Mouse (Mus musculus) G1E (cell line): ENCODE results near the gene Sema5b. TPM values are rescaled to one million over a fixed set of nuclear protein-coding genes. Genes with fewer than 3 reads are reported as not detected.

ENCODE experiments used
- ATAC-seq: 2 replicates; pipeline ENCODE4 v1.8.0; 2016; ENCODE audit warnings: mild to moderate bottlenecking; ENCODE audit not compliant: insufficient number of reproducible peaks, poor library complexity, low FRiP score, severe bottlenecking; ENCODE audit errors: extremely low read depth
- DNase-seq: peaks from one replicate; pipeline ENCODE4 v3.0.0; 2012; ENCODE audit warnings: low spot score
- H3K27me3 ChIP-seq: 2 replicates; pipeline ENCODE4 v1.6.1; 2012; ENCODE audit warnings: mild to moderate bottlenecking, low read length, inconsistent platforms; ENCODE audit not compliant: insufficient read depth
- H3K36me3 ChIP-seq: replicated peaks from 2 replicates; pipeline ENCODE3; 2012; ENCODE audit warnings: mild to moderate bottlenecking, inconsistent platforms
- H3K4me1 ChIP-seq: 2 replicates; pipeline ENCODE4 v1.6.1; 2012; ENCODE audit warnings: low read depth, low read length, inconsistent platforms, mixed read lengths; ENCODE audit not compliant: insufficient read depth
- H3K4me3 ChIP-seq: 2 replicates; pipeline ENCODE4 v1.5.1; 2012; ENCODE audit warnings: low read depth, mild to moderate bottlenecking, inconsistent platforms, low read length, moderate library complexity, mixed read lengths
- H3K9me3 ChIP-seq: replicated peaks from 2 replicates; pipeline ENCODE4 v1.6.1; 2012; ENCODE audit warnings: inconsistent platforms
- CTCF ChIP-seq: IDR thresholded peaks from 2 replicates; pipeline ENCODE4 v1.5.1; 2012; ENCODE audit warnings: low read depth, low read length, inconsistent platforms, mixed read lengths
- GATA1 ChIP-seq: IDR thresholded peaks from 2 replicates; pipeline ENCODE4 v1.6.1; 2012; ENCODE audit warnings: borderline replicate concordance, low read length, inconsistent platforms, mixed read lengths
- GATA2 ChIP-seq: IDR thresholded peaks from 2 replicates; pipeline ENCODE4 v1.6.1; 2012; ENCODE audit warnings: low read depth, low read length, inconsistent platforms, borderline replicate concordance
- POLR2AphosphoS5 ChIP-seq: IDR thresholded peaks from 2 replicates; pipeline ENCODE4 v1.6.1; 2012; ENCODE audit warnings: low read depth, low read length, inconsistent platforms; ENCODE audit not compliant: insufficient replicate concordance
- TAL1 ChIP-seq: conservative IDR thresholded peaks from 2 replicates; pipeline ENCODE4 v1.6.1; 2012; ENCODE audit warnings: low read depth, low read length, inconsistent platforms, mixed read lengths
- polyA plus RNA-seq: library from polyadenylated mRNA; stranded (reverse); fragments of >175 nt; gene quantifications from 2 replicates; pipeline ENCODE4 v1.2.3, GENCODE M21; 2012
- total RNA-seq, 2 experiments: library from RNA; stranded (forward) in 1 of 2; stranded (reverse) in 1 of 2; fragments of 200-1000 nt in 1 of 2; fragments of >200 nt in 1 of 2; fragmentation: Nextera tagmentation in 1 of 2; gene quantifications; 2 replicates each; pipeline ENCODE4 v1.2.3; 2014 to 2017

Sema5b gene
- total and polyA plus RNA-seq, 3 experiments = 0.66 TPM; not detected in 2

- H3K27me3 ChIP-seq = peaks cover 9% of the 10 kb centered on the region
- H3K9me3 ChIP-seq = peaks cover 12% of the 10 kb centered on the region
- no peak overlapping the region for H3K4me3 ChIP-seq
- TF ChIP-seq POLR2AphosphoS5 (no peak), CTCF (no peak), TAL1 (no peak), GATA1 (no peak), GATA2 (no peak)
- peaks cover 2% of the 10 kb centered on the region; the same call in 1 of the 2 replicates for H3K4me1 ChIP-seq
- no peaks in the 10 kb centered on the region for H3K36me3 ChIP-seq
- DNase-seq = no peak
- no peak for ATAC-seq
These were observed 4.8 kb downstream of the Sema5b start for GRCm38 (mm10) chr16:35545723-35546122.

- H3K36me3 ChIP-seq = no peaks in the 10 kb centered on the region
- H3K4me1 ChIP-seq = peaks cover 2% of the 10 kb centered on the region; the same call in 1 of the 2 replicates
- no peak overlapping the region for H3K4me3 ChIP-seq
- H3K9me3 ChIP-seq = no peaks in the 10 kb centered on the region
- TF ChIP-seq CTCF (no peak), GATA1 (no peak), POLR2AphosphoS5 (no peak), GATA2 (no peak), TAL1 (no peak)
- ATAC-seq (no peak), DNase-seq (no peak)
- H3K27me3 ChIP-seq = peaks cover 14% of the 10 kb centered on the region
These were observed 7.0 kb downstream of the Sema5b start for GRCm38 (mm10) chr16:35547966-35548365.

- DNase-seq = no peak
- TF ChIP-seq TAL1 (no peak), POLR2AphosphoS5 (no peak), GATA1 (no peak), CTCF (no peak), GATA2 (no peak)
- ATAC-seq = no peak
These were observed 8.4 kb downstream of the Sema5b start for GRCm38 (mm10) chr16:35549354-35549753.

GRCm38 (mm10) chr16:35555596-35556482 is 14.9 kb downstream of the Sema5b start:
- H3K36me3 ChIP-seq = no peaks in the 10 kb centered on the region
- no peaks in the 10 kb centered on the region for H3K4me1 ChIP-seq
- DNase-seq = no peak
- TF ChIP-seq GATA1 (no peak), POLR2AphosphoS5 (no peak), GATA2 (no peak), CTCF (no peak), TAL1 (no peak)
- ATAC-seq = no peak
- no peak overlapping the region for H3K4me3 ChIP-seq
- no peaks in the 10 kb centered on the region for H3K9me3 ChIP-seq
- H3K27me3 ChIP-seq = peaks cover 58% of the 10 kb centered on the region

More at GRCm38 (mm10) chr16:35549354-35549753, 8.4 kb downstream of the Sema5b start:
- no peak overlapping the region for H3K4me3 ChIP-seq
- peaks cover 18% of the 10 kb centered on the region for H3K27me3 ChIP-seq
- peaks cover 2% of the 10 kb centered on the region; the same call in 1 of the 2 replicates for H3K4me1 ChIP-seq
- no peaks in the 10 kb centered on the region for H3K36me3 ChIP-seq
- H3K9me3 ChIP-seq = no peaks in the 10 kb centered on the region

GRCm38 (mm10) chr16:35557038-35557437 is 16.1 kb downstream of the Sema5b start:
- no peaks in the 10 kb centered on the region for H3K9me3 ChIP-seq
- no peaks in the 10 kb centered on the region for H3K36me3 ChIP-seq
- DNase-seq = no peak
- no peaks in the 10 kb centered on the region for H3K4me1 ChIP-seq
- TF ChIP-seq TAL1 (no peak), GATA2 (no peak), GATA1 (no peak), CTCF (no peak), POLR2AphosphoS5 (no peak)
- H3K4me3 ChIP-seq = no peak overlapping the region
- H3K27me3 ChIP-seq = peaks cover 62% of the 10 kb centered on the region
- ATAC-seq = no peak

- TF ChIP-seq CTCF (no peak), GATA2 (no peak), TAL1 (no peak), GATA1 (no peak), POLR2AphosphoS5 (no peak)
- Histone ChIP-seq H3K36me3 (no peaks in the 10 kb centered on the region), H3K9me3 (no peaks in the 10 kb centered on the region), H3K4me1 (no peaks in the 10 kb centered on the region), H3K27me3 (peaks cover 48% of the 10 kb centered on the region), H3K4me3 (no peak overlapping the region)
- ATAC-seq (no peak), DNase-seq (no peak)
These were observed 20.6 kb downstream of the Sema5b start for GRCm38 (mm10) chr16:35561541-35561940.
